Mouse (Mus musculus): ENCODE measurements at regions not wholly inside any gene's neighbourhood (a gene's known extent, or its start where the extent isn't known, plus 50 kb on each side); places are given as distances from the start of the nearest gene placed in this dataset.
"Not testable (repeated sequence)": the region's sequence is repeated elsewhere in the genome, so short reads cannot be mapped to it uniquely, and the experiment has no call there.

- no peak overlapping the region for H3K9ac ChIP-seq (ENCODE audit: low read length)
- H3K36me3 ChIP-seq (ENCODE audit: control insufficient read depth, insufficient read depth, low read length) = no peaks in the 10 kb centered on the region
- 91% methylated on average over 2 of the region's 2 CpGs for WGBS
- H3K4me2 ChIP-seq (ENCODE audit: low read length) = no peak overlapping the region
- H3K27me3 ChIP-seq (replicated peaks; ENCODE audit: control insufficient read depth, insufficient read depth, low read length) = no peaks in the 10 kb centered on the region
- H3K4me1 ChIP-seq (replicated peaks; ENCODE audit: control insufficient read depth, insufficient read depth, low read length) = no peaks in the 10 kb centered on the region
- no peak overlapping the region for H3K4me3 ChIP-seq (ENCODE audit: low read depth, low read length)
- no peak overlapping the region for H3K27ac ChIP-seq (ENCODE audit: low read depth)
- no peaks in the 10 kb centered on the region for H3K9me3 ChIP-seq (ENCODE audit: control insufficient read depth, low read length)
- DNase-seq (ENCODE audit: low spot score) (no peak), ATAC-seq (replicated peaks; ENCODE audit: low FRiP score, low TSS enrichment, low read depth) (no peak)
Observed at GRCm38 (mm10) chr9:82300046-82300445, 436.6 kb downstream of the Mei4 start.

DNA sequence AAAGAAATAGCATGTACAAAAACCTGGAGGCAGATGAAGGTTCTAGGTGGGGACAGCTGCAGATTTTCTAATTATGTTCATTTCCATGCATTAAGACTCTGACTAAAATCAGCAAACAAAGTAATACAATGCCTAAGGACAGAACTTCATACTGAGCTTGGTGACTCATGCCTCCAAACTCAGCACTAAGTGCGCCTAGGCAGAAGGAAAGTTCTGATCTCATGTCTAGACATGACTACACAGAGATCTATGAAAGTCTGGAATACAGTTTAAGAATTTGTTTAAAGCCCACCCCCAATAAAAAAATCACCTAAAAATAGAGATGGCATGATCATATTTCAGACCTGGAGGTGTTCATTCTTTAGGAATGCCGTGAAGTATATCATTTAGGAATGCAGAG lies 442.8 kb downstream of the Mei4 start:
- Histone ChIP-seq H3K4me2 (ENCODE audit: low read length) (no peak overlapping the region), H3K27ac (ENCODE audit: low read depth) (no peak overlapping the region), H3K9me3 (ENCODE audit: control insufficient read depth, low read length) (no peaks in the 10 kb centered on the region), H3K4me1 (replicated peaks; ENCODE audit: control insufficient read depth, insufficient read depth, low read length) (no peaks in the 10 kb centered on the region), H3K9ac (ENCODE audit: low read length) (no peak overlapping the region), H3K36me3 (ENCODE audit: control insufficient read depth, insufficient read depth, low read length) (no peaks in the 10 kb centered on the region), H3K4me3 (ENCODE audit: low read depth, low read length) (no peak overlapping the region), H3K27me3 (replicated peaks; ENCODE audit: control insufficient read depth, insufficient read depth, low read length) (no peaks in the 10 kb centered on the region)
- DNase-seq (ENCODE audit: low spot score) (no peak), ATAC-seq (replicated peaks; ENCODE audit: low FRiP score, low TSS enrichment, low read depth) (no peak)
- 76% methylated on average over 2 of the region's 2 CpGs for WGBS

- whole genome bisulfite sequencing = 86% methylated on average over 2 of the region's 2 CpGs
- H3K36me3 ChIP-seq (ENCODE audit: control insufficient read depth, insufficient read depth, low read length) = no peaks in the 10 kb centered on the region
- H3K27ac ChIP-seq (ENCODE audit: low read depth) = no peak overlapping the region
- no peak overlapping the region for H3K9ac ChIP-seq (ENCODE audit: low read length)
- no peaks in the 10 kb centered on the region for H3K4me1 ChIP-seq (replicated peaks; ENCODE audit: control insufficient read depth, insufficient read depth, low read length)
- H3K4me3 ChIP-seq (ENCODE audit: low read depth, low read length) = no peak overlapping the region
- no peaks in the 10 kb centered on the region for H3K27me3 ChIP-seq (replicated peaks; ENCODE audit: control insufficient read depth, insufficient read depth, low read length)
- ATAC-seq (replicated peaks; ENCODE audit: low FRiP score, low TSS enrichment, low read depth) (no peak), DNase-seq (ENCODE audit: low spot score) (no peak)
- H3K4me2 ChIP-seq (ENCODE audit: low read length) = no peak overlapping the region
- no peaks in the 10 kb centered on the region for H3K9me3 ChIP-seq (ENCODE audit: control insufficient read depth, low read length)
Observed at GRCm38 (mm10) chr9:82312466-82312865, 449.0 kb downstream of the Mei4 start.

DNA sequence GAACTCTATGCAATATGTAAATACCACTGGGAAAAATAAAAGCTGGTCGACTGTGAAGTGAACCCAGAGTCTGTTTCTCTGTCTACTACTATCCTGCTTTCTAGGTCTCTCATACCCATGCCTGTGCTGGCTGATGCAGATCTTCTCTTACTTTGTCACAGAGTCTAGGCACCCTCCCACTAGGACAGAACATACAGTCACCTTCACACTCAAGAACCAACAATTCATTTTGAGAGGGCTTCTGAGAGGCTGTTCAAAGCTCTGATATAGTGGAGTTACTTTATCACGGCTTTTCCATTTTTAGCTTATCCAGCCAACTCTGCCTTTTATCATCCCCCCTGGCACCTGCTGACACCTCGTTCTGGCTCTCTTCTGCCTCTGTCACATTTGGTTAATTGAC lies 477.0 kb downstream of the Mei4 start:
- ATAC-seq (replicated peaks; ENCODE audit: low FRiP score, low TSS enrichment, low read depth) (no peak), DNase-seq (ENCODE audit: low spot score) (no peak)
- Histone ChIP-seq H3K9ac (ENCODE audit: low read length) (no peak overlapping the region), H3K27me3 (replicated peaks; ENCODE audit: control insufficient read depth, insufficient read depth, low read length) (no peaks in the 10 kb centered on the region), H3K4me3 (ENCODE audit: low read depth, low read length) (no peak overlapping the region), H3K36me3 (ENCODE audit: control insufficient read depth, insufficient read depth, low read length) (no peaks in the 10 kb centered on the region), H3K4me1 (replicated peaks; ENCODE audit: control insufficient read depth, insufficient read depth, low read length) (no peaks in the 10 kb centered on the region), H3K9me3 (ENCODE audit: control insufficient read depth, low read length) (no peaks in the 10 kb centered on the region), H3K27ac (ENCODE audit: low read depth) (no peak overlapping the region), H3K4me2 (ENCODE audit: low read length) (no peak overlapping the region)
- WGBS = 60% methylated on average over 3 of the region's 3 CpGs

GRCm38 (mm10) chr9:82350784-82351183 lies 478.6 kb upstream of the Irak1bp1 start:
- DNase-seq (ENCODE audit: low spot score); H3K36me3 ChIP-seq (ENCODE audit: control insufficient read depth, insufficient read depth, low read length); H3K4me1 ChIP-seq (replicated peaks; ENCODE audit: control insufficient read depth, insufficient read depth, low read length); H3K9me3 ChIP-seq (ENCODE audit: control insufficient read depth, low read length); H3K9ac ChIP-seq (ENCODE audit: low read length); H3K27ac ChIP-seq (ENCODE audit: low read depth); ATAC-seq (replicated peaks; ENCODE audit: low FRiP score, low TSS enrichment, low read depth); H3K4me2 ChIP-seq (ENCODE audit: low read length); H3K4me3 ChIP-seq (ENCODE audit: low read depth, low read length); H3K27me3 ChIP-seq (replicated peaks; ENCODE audit: control insufficient read depth, insufficient read depth, low read length): not testable (repeated sequence)

GRCm38 (mm10) chr9:82359573-82359972 lies 469.8 kb upstream of the Irak1bp1 start:
- Histone ChIP-seq H3K27ac (ENCODE audit: low read depth) (no peak overlapping the region), H3K4me3 (ENCODE audit: low read depth, low read length) (no peak overlapping the region), H3K27me3 (replicated peaks; ENCODE audit: control insufficient read depth, insufficient read depth, low read length) (no peaks in the 10 kb centered on the region), H3K36me3 (ENCODE audit: control insufficient read depth, insufficient read depth, low read length) (no peaks in the 10 kb centered on the region), H3K9me3 (ENCODE audit: control insufficient read depth, low read length) (no peaks in the 10 kb centered on the region), H3K4me2 (ENCODE audit: low read length) (no peak overlapping the region), H3K4me1 (replicated peaks; ENCODE audit: control insufficient read depth, insufficient read depth, low read length) (no peaks in the 10 kb centered on the region), H3K9ac (ENCODE audit: low read length) (no peak overlapping the region)
- DNase-seq (ENCODE audit: low spot score) (no peak), ATAC-seq (replicated peaks; ENCODE audit: low FRiP score, low TSS enrichment, low read depth) (no peak)
- WGBS = 90% methylated on average over 2 of the region's 2 CpGs

GRCm38 (mm10) chr9:82402355-82402754 lies 427.0 kb upstream of the Irak1bp1 start:
- WGBS = 68% methylated on average over 3 of the region's 3 CpGs
- DNase-seq (ENCODE audit: low spot score) (no peak), ATAC-seq (replicated peaks; ENCODE audit: low FRiP score, low TSS enrichment, low read depth) (no peak)
- Histone ChIP-seq H3K27ac (ENCODE audit: low read depth) (no peak overlapping the region), H3K9ac (ENCODE audit: low read length) (no peak overlapping the region), H3K4me2 (ENCODE audit: low read length) (no peak overlapping the region), H3K4me3 (ENCODE audit: low read depth, low read length) (no peak overlapping the region), H3K36me3 (ENCODE audit: control insufficient read depth, insufficient read depth, low read length) (no peaks in the 10 kb centered on the region), H3K4me1 (replicated peaks; ENCODE audit: control insufficient read depth, insufficient read depth, low read length) (no peaks in the 10 kb centered on the region), H3K9me3 (ENCODE audit: control insufficient read depth, low read length) (no peaks in the 10 kb centered on the region), H3K27me3 (replicated peaks; ENCODE audit: control insufficient read depth, insufficient read depth, low read length) (no peaks in the 10 kb centered on the region)

DNA sequence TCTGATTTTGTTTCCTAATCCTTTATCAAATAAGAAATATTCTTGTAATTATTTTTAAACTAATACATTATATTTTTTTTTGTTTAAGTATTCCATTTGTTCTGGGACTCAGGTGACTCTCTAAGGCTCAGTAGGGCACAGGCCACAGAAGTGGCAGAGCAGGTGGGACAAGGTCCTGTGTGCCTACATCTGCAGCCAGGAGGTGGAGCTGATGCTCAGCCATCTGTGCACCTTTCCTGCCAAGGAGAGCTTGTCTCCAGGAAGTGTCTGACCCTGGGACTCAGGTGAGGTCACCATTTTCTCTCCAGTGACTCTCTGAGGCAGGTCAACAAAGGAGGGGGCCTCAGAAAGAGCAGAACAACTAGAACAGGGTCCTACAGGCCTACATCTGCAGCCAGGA lies 425.3 kb upstream of the Irak1bp1 start:
- Histone ChIP-seq H3K9ac (ENCODE audit: low read length) (no peak overlapping the region), H3K4me2 (ENCODE audit: low read length) (no peak overlapping the region), H3K27me3 (replicated peaks; ENCODE audit: control insufficient read depth, insufficient read depth, low read length) (no peaks in the 10 kb centered on the region), H3K4me3 (ENCODE audit: low read depth, low read length) (no peak overlapping the region), H3K9me3 (ENCODE audit: control insufficient read depth, low read length) (no peaks in the 10 kb centered on the region), H3K27ac (ENCODE audit: low read depth) (no peak overlapping the region), H3K4me1 (replicated peaks; ENCODE audit: control insufficient read depth, insufficient read depth, low read length) (no peaks in the 10 kb centered on the region; the same call in 1 of the 2 replicates), H3K36me3 (ENCODE audit: control insufficient read depth, insufficient read depth, low read length) (no peaks in the 10 kb centered on the region)
- ATAC-seq (replicated peaks; ENCODE audit: low FRiP score, low TSS enrichment, low read depth) (peak; percentile 72; the same call in 1 of the 2 replicates), DNase-seq (ENCODE audit: low spot score) (no peak)

GRCm38 (mm10) chr9:82407177-82407576 lies 422.2 kb upstream of the Irak1bp1 start:
- no peak overlapping the region for H3K27ac ChIP-seq (ENCODE audit: low read depth)
- WGBS = 69% methylated on average over 3 of the region's 3 CpGs
- ATAC-seq (replicated peaks; ENCODE audit: low FRiP score, low TSS enrichment, low read depth) (no peak), DNase-seq (ENCODE audit: low spot score) (no peak)
- H3K9me3 ChIP-seq (ENCODE audit: control insufficient read depth, low read length) = no peaks in the 10 kb centered on the region
- no peak overlapping the region for H3K4me2 ChIP-seq (ENCODE audit: low read length)
- no peak overlapping the region for H3K4me3 ChIP-seq (ENCODE audit: low read depth, low read length)
- no peaks in the 10 kb centered on the region; the same call in 1 of the 2 replicates for H3K4me1 ChIP-seq (replicated peaks; ENCODE audit: control insufficient read depth, insufficient read depth, low read length)
- H3K36me3 ChIP-seq (ENCODE audit: control insufficient read depth, insufficient read depth, low read length) = no peaks in the 10 kb centered on the region
- no peaks in the 10 kb centered on the region for H3K27me3 ChIP-seq (replicated peaks; ENCODE audit: control insufficient read depth, insufficient read depth, low read length)
- H3K9ac ChIP-seq (ENCODE audit: low read length) = no peak overlapping the region
